Mouse (Mus musculus): ENCODE results near the gene Mid1. TPM values are rescaled to one million over a fixed set of nuclear protein-coding genes. Genes with fewer than 3 reads are reported as not detected.

Gene Mid1
- polyA plus RNA-seq, 1 experiment from 2014 or later, result 6.9 TPM

Other genes with a start within 250 kb of the Mid1 start
- gene 4933400A11Rik, start 94.4 kb downstream of the Mid1 start, polyA plus RNA-seq (2015; fragmentation: Nextera tagmentation; extraction: Ambion mirVana), result not detected in 2 replicates

All from kidney, embryonic 16.5 days (tissue).